Comparison of ENCODE assay signal across 16 mouse cellular contexts in genomic region chr5:142787304-142787905, GRCm38 (mm10). TPM values are rescaled to one million over a fixed set of nuclear protein-coding genes. Genes with fewer than 3 reads are reported as not detected.
DNase-seq lines count a peak whose midpoint lies in the region; ATAC-seq and TF ChIP-seq lines count a peak whose summit lies in the region.
"Had no signal": no experiment of that assay in that cellular context is flagged by ENCODE, and none has a peak within 500 bp of the region (broad histone marks: within the 10 kb centered on the region; RNA-seq: fewer than 3 reads in every experiment).

No protein-coding gene starts in this region.

- H3K4me2 ChIP-seq in intestine, embryonic 16.5 days (ENCODE audit: low read depth, low read length): no peak overlapping the region
- H3K4me2 ChIP-seq: embryonic facial prominence, embryonic 12.5 days; forebrain, embryonic 13.5 days; midbrain, embryonic 12.5 days; neural tube, embryonic 13.5 days had no signal

- H3K27me3 ChIP-seq in limb, embryonic 10.5 days (ENCODE audit: low read depth, poor library complexity, severe bottlenecking): no peaks in the 10 kb centered on the region
- no peaks in the 10 kb centered on the region for H3K27me3 ChIP-seq in intestine, embryonic 16.5 days (replicated peaks; ENCODE audit: control insufficient read depth, insufficient read depth, low read length)
- H3K27me3 ChIP-seq: embryonic facial prominence, embryonic 12.5 days; forebrain, embryonic 13.5 days; midbrain, embryonic 12.5 days; neural tube, embryonic 13.5 days had no signal

- 88% methylated on average over 37 of the region's 37 CpGs for whole genome bisulfite sequencing in limb, embryonic 10.5 days
- WGBS in intestine, embryonic 16.5 days: 89% methylated on average over 37 of the region's 37 CpGs

- no peaks in the 10 kb centered on the region for H3K9me3 ChIP-seq in limb, embryonic 10.5 days (replicated peaks)
- peaks cover 7% of the 10 kb centered on the region; the same call in 1 of the 2 replicates for H3K9me3 ChIP-seq in intestine, embryonic 16.5 days (ENCODE audit: control insufficient read depth, low read length)
- H3K9me3 ChIP-seq: embryonic facial prominence, embryonic 12.5 days; midbrain, embryonic 12.5 days; neural tube, embryonic 13.5 days had no signal

- H3K4me3 ChIP-seq in layer of hippocampus, adult 2 months: no peak overlapping the region
- no peak overlapping the region for H3K4me3 ChIP-seq in limb, embryonic 10.5 days
- H3K4me3 ChIP-seq in intestine, embryonic 16.5 days (ENCODE audit: low read length): no peak overlapping the region
- H3K4me3 ChIP-seq: embryonic facial prominence, embryonic 12.5 days; forebrain, embryonic 13.5 days; midbrain, embryonic 12.5 days; neural tube, embryonic 13.5 days had no signal

- H3K9ac ChIP-seq in intestine, embryonic 16.5 days (ENCODE audit: low read depth, low read length): no peak overlapping the region
- H3K9ac ChIP-seq: embryonic facial prominence, embryonic 12.5 days; forebrain, embryonic 13.5 days; midbrain, embryonic 12.5 days; neural tube, embryonic 13.5 days had no signal

- H3K27ac ChIP-seq in layer of hippocampus, adult 2 months: no peak overlapping the region
- 0 out of 2 replicates have a peak overlapping the region, but pooled peaks have one; percentile 27 for H3K27ac ChIP-seq in limb, embryonic 10.5 days
- no peak overlapping the region for H3K27ac ChIP-seq in intestine, embryonic 16.5 days (ENCODE audit: low read length)
- H3K27ac ChIP-seq: embryonic facial prominence, embryonic 12.5 days; forebrain, embryonic 13.5 days; midbrain, embryonic 12.5 days; neural tube, embryonic 13.5 days had no signal

- peaks cover 98% of the 10 kb centered on the region for H3K36me3 ChIP-seq in limb, embryonic 10.5 days
- H3K36me3 ChIP-seq in intestine, embryonic 16.5 days (ENCODE audit: control insufficient read depth, insufficient read depth, low read length): peaks cover 32% of the 10 kb centered on the region

- no peak for ATAC-seq in intestine, embryonic 16.5 days
- ATAC-seq: forebrain, embryonic 13.5 days; inflammation-experienced regulatory T-cells, adult 6 months had no signal

- no peak for DNase-seq in layer of hippocampus, adult 2 months (ENCODE audit: low spot score in 2 of 2)
- DNase-seq in layer of hippocampus, adult 11-12 months (ENCODE audit: low spot score): no peak
- peak; percentile 52 for DNase-seq in R1 (ENCODE audit: low read depth, low spot score)
- DNase-seq in cerebellum, adult 18-20 months: peak; percentile 67 to 69
- no peak for DNase-seq in limb, embryonic 10.5 days (ENCODE audit: low spot score)
- no peak for DNase-seq in heart, postnatal 36 days
- DNase-seq: liver; lung, postnatal 10 days; right cerebral cortex, adult 18-20 months; thymus, adult 2 months had no signal

- peak; percentile 45 for TF ChIP-seq CTCF in layer of hippocampus, adult 2 months (conservative IDR thresholded peaks at IDR 0.05)

- H3K4me1 ChIP-seq in limb, embryonic 10.5 days: peaks cover 2% of the 10 kb centered on the region
- peaks cover 18% of the 10 kb centered on the region for H3K4me1 ChIP-seq in intestine, embryonic 16.5 days (ENCODE audit: control insufficient read depth, insufficient read depth, low read length)

- intact Hi-C loops in heart, postnatal 36 days (cut with DNase I): no loop called here

RNA-seq across cellular contexts. Expression of gene Tnrc18, which starts 30.1 kb away (rescaled TPM):
- 100 to 1,000 TPM; 142 to 143 TPM for total RNA-seq in layer of hippocampus, adult 2 months (2021)
- polyA plus RNA-seq in limb, embryonic 10.5 days (2016; fragmentation: Nextera tagmentation; extraction: Ambion mirVana): 24.7 and 39.0 TPM in 2 replicates
- polyA plus RNA-seq in intestine, embryonic 16.5 days (2015; fragmentation: Nextera tagmentation; extraction: Ambion mirVana): 10.5 and 13.2 TPM in 2 replicates
- 10 to 100 TPM; 55.4 to 62.3 TPM for total RNA-seq in heart, postnatal 36 days (2021)

Comparison
In these comparisons a context has a peak if more than half of its experiments do, and no peak if none do; other contexts are left out.
1. DNase-seq: peak in R1 (single experiment) and cerebellum, adult 18-20 months (2 of 2); none in layer of hippocampus, adult 2 months (0 of 2), layer of hippocampus, adult 11-12 months (single experiment), limb, embryonic 10.5 days (single experiment) and heart, postnatal 36 days (0 of 2).